Mouse (Mus musculus) cerebellum, adult 18-20 months (tissue): ENCODE measurements around the gene Ccdc187.
A peak's percentile ranks its signal among the peaks of the same experiment; 100 is the strongest.

Experiments
- DNase-seq, 2 experiments: peaks; one replicate each; pipeline ENCODE4 v3.0.0; 2021

The Ccdc187 gene

DNA sequence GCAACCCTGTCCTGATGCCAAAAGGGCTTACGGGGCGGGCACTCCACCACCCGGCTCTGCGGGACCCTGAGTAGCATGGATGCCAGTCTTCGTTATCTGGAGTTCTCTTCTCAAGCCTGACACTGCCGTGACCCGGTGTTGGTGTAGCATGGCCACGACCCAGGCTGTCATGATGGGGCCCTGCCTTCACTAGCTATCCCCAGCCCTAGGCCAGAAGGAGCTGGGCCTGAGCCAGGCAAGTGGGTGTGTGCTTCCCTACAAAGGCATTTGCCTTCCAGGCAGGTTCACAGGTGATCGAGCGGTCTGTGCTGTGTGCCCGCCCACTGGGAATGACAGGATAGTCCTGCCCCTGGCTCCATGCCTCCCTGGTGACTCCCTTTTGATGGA, 21.6 kb upstream of the Ccdc187 start:
- peak; percentile 86 to 89 for DNase-seq

DNA sequence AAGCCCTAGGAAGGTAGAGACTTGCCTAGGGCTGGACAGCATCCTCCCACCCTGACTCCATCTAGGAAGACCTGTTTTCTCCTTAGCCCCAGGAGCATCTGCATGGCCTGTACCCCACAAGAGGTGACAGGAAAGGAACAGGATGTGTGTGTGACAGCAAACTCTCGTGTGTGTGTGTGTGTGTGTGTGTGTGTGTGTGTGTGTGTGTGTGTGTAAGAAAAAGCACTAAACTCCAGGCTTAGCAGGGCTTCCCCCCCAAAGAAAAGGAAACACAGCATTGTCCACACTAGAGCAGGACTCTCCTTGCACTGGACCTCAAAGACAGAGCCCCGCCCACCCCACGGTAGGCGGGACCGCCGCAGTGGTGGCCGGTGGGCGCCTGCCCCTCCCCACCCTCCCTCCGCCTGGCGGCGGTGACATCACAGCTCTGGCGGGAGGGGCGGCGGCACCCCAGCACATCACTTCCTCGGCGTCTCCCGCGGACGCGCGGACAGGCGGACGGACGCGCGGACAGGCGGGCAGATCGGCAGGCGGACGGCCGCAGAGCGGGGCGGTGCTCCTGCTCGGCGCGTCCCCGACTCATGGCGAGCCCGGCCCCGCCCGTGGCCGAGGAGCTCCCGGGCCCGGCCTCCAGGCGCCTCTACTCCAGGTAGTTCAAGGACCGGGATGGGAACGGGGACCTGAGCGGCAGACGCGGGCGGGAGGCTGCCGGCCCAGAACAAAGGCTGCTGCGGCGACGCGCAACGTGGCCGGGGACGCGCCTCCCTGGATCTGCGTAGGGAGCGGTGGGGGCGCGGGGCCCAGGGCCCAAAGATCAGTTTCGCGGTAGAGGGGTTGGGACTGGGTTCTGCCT, 20.9 kb upstream of the Ccdc187 start, which contains the start of gene Gpsm1:
Gpsm1 (plus strand) TSS at position 444 of the 853 bp plus-strand sequence.
- peak; percentile 78 to 87 for DNase-seq

DNA sequence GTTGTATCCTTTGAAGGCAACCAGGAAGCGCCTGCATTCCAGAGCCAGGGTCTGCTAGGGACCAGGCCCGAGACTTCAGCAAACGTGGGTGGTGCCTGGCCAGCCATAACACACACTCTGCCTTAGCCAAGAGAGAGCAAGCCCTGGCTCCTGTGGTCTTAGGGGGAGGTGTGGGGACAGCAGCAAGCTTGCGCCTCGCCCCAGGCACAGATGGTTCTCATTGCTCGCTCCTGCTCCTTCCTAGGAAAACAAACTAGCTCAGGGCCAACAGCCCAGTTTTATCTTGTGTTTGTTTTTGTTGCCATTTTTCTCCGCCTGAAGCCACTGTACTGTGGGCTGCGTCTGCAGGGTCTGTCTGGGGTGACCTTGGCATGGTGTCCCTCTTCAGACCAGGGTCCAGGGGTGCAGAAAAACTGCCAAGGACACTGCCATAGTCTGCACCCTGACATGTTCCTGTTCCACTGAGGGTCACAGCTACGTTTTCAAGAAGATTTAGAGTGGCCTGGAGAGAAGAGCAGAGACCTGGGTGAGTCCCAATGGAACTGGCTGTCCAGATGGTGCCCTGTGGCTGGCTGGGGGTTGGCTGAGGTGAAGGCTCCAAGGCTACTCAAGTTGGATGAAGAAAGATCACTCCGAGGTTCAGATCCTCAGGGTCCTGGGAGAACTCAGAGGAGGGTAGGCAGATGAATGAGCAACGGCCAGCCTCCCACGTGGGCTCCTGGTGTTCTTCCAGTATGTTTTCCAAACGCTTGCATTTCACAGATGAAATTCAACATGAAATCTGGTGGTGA, 20.1 kb upstream of the Ccdc187 start:
- DNase-seq = peak; percentile 85 to 93

DNA sequence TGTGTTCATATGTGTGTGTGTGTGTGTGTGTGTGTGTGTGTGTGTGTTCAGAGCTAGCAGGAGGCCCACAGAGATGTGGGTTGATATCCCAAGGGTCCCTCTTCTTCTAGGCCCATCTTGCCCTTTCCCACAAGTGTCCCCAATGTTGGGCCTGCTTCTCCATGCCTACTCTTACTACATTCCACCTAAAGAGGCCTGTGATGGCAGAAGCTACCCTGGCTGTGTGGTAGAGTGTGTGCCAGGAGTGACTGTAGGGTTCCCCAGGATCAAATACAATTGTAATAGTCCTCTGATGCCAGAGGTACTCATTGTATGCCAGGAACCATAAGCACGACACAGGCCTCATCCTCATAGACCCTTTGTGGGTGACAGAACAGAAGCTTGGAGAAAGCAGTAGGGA, 19.0 kb upstream of the Ccdc187 start:
- peak in 1 of 2 experiments; percentile 24 for DNase-seq

DNA sequence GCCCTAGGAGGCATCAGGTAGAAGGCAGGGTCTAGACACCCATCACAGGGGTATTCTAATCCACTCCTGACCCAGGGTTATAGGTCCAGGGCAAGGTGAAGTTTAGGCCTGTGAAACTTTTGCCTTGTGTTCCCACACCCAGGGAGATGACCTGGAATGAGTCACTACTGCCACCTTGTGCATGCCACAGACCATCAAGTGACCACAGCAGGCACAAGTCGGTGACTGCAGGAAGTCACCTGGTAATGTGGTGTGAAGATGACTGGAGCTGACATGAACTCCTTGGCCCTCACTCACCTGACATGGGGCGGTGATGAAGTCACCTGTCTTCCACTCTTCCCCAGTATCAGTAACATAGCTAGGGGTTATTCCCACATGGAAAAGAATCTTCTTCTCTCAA, 18.5 kb upstream of the Ccdc187 start:
- DNase-seq = peak; percentile 53 to 68

DNA sequence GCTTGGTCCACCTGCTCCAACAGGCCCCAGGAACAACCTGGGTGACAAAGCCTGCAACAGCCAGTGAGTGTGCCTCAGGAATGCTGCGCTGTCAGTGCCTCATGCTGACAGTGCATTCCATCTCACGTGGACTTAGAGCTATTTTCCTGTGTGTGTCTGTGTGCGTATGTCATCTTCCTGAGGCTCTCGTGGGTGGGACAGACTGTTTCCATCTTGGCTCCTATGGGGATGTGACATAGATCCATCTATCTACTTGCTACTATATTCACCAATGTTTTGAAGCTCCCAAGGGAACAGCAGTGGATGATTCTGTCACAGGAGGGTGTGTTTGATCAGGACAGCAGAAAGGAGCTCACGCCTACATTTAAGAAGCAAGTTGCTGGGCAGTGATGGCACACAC, 17.6 kb upstream of the Ccdc187 start:
- peak; percentile 20 to 25 for DNase-seq

DNA sequence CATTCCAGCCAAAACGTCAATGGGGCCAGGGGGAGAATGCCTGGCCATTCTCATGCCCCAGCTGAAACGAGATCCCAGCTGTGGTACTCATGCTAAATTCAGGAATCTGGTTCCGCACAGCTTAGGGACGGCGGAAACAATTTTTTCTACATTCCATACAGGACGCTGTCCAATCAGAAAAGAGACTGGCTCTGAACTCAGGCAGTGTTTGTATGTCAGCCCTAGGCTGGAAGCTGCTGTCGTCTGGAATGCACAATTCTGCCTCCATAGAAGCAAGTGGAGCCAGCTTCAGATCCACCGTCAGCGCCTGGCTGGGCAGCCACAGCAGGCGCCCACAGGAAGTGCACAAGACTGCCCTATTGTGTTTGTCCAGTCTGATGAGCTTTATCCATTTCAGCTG, 15.4 kb upstream of the Ccdc187 start:
- no peak for DNase-seq

DNA sequence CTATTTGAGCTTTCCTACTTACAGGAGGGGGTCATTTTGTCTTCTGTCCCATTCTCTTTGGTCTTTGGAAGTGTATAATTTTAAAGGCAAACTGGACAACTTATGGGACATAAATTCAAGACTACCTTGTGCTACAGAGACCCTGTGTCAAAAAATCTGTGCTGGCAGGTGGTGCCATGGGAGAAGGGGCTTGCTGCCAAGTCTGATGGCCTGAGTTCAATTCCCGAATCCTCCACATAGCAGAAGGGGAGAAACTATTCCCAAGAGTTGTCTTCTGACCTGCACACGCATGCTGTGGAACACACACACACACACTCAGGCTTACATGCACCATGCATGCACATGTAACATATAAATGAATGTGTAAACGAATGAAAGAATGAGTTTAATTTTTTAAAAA, 12.3 kb upstream of the Ccdc187 start:
- no peak for DNase-seq

DNA sequence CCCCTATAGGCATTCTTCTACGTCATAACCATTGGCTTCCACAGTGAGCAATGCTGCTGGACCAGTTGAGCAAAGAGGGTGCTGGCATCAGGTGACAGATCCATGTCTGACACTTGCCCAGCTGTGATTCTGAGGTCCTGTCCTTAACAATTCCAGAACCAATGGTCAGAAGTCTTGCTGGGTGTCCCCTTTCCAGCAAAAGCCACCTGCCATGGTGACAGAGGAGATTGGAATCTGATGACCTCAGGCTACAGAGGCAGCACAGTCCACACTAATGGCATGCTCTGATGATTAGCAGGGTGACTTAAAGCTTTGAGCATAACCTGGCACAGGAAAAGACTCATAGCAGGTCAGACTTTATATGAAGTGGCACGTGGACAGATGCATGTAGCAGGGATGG, 11.2 kb upstream of the Ccdc187 start:
- no peak for DNase-seq

DNA sequence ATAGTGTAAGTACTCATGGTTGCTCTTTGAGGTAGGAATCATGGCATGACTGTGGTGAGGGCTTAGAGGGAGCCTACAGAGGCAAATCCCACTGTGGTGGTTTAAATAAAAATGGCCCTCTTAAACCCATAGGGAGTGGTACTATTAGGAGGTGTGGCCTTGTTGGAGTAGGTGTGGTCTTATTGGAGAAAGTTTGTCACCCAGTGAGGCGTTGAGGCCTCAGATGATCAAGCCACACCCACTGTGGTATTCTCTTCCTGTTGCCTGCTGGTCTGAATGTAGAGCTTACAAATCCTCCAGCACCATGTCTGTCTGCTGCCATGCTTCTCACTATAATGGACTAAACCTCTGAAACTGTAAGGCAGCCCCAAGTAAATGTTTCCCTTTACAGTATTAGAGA, 10.4 kb upstream of the Ccdc187 start:
- DNase-seq = no peak

DNA sequence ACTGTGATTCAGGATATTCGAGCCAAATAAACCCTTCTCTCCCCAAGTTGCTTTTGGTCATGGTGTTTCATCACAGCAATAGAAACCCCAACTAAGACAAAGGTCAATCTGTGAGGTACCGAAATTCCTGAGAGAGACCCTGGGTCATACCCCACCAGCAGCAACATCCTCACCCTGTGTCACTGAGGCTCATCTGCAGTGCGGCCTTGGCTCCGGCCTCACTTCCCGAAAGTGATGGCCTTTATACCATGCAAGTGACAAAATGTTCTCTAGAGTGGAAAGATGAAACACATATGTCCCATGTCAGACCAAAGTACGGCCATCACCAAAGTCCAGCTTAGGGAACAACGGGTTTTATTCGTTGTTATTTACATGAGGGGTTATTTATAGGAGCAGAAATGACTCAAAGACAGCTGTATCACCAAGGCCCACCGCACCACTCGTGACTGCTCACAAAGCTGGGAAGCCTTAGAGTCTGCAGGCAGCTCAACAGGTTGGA, 7.7 kb upstream of the Ccdc187 start:
- DNase-seq = no peak

DNA sequence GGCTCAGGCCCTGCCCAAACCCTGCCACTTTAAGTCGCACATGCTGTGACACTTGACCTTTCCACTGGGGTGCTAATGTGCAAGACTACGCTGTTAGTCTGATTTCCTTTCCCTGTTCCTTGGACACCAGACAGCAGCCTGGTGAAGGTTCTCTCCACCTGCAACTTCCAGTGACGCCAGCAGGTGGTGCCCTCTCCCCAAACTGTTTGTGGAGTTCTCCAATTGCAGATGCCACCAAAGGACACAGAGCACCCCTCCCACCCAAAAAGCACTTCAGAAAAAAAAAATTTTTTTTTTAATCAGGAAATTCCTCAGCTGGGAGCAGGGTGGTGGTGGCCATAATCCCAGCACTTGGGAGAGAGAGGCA, 6.4 kb upstream of the Ccdc187 start:
- peak; percentile 94 to 95 for DNase-seq

DNA sequence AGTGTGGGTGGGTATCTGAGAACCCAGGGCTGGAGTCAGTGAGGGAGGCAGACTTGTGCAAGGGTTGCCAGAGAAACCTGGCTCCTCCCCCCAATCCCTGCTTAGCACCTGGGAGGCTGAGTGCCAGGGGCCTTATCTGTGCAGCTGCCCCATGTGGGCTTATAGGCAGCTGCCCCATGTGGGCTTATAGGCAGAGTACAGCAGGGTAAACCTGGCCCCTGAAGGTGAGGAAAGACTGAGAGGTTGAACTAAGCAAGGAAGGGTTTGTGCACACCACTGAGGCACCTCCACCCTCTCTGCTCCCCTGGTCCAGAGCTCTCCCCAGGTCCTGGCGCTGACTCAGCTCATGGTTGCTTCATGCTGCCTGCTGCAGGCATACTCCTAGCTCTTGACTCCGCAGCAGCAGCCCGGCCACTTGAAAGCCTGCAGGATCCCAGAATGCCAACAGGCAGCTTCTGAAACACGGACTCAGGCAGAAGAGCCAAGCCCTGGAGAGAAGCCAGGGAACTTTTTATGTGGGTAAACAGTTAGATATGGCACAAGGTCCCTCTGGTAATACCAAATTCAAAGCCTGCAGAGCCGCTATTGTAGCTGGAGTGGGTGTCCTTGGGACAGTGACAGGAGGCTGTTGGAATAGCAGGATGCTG, 5.9 kb upstream of the Ccdc187 start:
- peak; percentile 53 to 65 for DNase-seq

DNA sequence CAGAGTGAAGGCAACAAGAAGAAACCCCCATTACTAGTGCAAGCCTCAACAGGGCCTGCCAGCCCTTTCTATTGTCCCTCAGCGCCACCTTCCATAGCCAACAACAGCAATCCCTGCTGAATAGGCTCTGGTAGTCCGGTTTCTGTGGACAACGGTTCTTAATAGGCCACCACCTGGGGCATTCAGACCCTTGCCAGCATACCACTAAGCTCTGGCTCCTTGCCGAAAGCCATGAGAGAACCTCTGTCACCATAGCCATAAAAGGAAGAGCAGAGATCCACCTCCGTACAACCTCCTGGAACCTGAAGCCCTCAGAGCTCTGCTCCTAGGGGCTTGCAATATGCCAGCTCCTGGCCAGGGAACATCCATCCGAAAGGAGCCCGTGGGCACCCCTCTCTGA, 5.0 kb upstream of the Ccdc187 start:
- DNase-seq = peak; percentile 62 to 73

DNA sequence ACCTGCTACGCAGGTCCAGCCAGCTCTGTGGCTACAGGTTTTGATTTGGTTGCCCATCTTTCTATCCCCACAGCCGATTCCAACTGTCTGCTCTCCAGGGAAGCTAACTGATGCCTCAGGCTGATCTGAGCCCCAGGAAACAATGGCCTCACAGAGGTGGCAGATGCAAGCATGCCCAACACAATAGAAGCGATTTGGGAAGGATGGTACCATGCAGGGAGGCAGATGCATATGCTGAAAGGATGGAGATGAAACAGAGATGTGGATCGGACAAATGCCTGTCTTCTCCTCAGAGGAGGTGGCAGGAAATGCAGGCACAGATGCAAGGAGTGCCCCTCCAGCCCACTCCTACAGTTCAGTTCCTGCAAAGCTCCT, 4.5 kb upstream of the Ccdc187 start:
- DNase-seq = no peak

DNA sequence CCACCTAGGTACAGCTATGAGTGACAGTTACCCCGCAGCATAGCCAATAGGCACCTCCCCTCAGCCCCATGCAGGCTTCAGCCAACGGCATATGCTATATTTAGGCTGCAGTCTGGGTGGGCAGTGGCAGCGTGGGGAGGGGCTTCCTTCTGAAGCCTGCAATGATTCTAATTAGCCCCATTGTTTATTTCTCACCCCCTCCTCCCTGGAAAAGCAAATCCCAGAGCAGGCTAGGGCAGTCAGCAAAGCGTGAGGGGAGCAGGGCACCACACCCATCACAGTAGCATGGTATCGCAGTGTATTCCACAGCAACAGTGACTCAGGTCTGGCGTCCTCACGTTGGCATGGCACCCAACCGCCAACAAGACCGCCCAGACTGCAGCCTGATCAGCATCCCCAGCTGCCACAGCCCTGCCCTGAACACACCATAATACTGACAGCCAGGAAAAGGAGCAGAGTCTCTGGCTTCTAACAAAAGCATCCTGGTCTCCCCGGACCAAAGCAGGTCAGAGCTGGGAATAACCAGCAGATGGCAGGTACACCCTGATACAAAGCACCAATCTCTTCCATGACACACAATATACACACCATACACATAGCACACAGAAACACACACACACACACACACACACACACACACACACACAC, 4.0 kb upstream of the Ccdc187 start:
- DNase-seq = peak; percentile 55 to 57

DNA sequence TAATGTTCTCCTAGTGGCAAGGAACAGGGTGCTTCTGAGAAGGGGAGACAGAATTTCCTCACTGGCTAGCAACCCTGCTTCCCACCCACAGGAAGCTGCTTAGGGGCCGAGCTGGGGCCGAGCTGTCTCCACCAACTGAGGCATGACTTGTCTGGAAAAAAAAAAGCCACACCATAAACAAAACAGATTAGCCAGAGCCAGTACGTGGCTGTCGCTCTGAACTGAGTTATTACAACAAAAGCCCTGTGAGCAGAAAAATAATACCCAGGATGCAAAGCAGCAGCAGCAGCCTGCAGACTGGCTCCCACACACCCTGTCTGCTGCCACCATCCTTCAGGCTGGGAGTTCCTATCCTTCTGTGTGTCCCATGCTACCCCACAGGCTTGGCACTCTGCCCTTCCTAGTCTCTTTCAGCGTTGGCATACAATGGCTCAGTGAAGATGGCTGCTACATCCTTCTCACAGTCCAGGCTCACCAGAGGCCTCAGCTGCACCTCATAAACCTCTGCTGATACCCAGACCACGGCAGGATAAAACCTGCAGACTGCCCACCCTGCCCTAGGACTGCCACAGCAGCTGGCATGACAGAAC, 2.3 kb upstream of the Ccdc187 start:
- DNase-seq = peak; percentile 44 to 49

DNA sequence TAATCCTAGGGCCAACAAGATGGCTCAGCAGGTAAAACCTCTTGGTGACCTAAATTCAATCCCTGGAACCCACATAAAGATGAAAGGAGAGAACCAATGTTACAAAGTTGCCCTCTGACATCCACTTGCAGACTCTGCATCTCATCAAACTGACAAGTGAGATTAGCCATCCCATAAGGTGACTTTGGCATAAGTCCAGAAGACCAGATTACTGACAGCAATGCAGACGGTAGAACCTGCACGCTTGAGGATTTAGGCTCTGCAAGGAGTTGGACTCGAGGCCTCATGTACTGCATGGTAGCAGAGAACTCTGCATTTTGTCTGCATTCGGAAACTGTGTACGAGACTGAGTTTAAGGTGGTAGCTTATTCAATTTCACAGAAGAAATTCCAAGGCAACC, 4.2 kb downstream of the Ccdc187 start:
- DNase-seq = no peak

DNA sequence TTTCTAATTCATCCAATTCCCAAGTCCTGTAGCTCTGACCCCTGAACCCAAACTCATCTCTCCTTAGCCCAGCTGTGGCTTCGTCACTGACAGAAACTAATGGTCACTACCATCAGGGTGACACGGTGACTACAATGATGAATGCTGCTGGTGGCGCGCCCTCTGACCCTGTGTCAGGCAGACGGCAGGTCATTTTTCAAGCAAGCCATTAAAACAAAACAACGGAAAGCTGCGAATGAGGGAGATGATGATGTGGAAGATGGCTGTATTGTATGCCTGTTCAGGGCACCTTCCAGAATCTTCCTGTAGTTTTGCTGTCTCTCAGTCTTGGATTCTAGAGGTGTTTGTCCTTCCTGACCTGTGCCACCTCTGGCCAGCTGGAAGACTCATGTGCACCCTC, 8.0 kb downstream of the Ccdc187 start:
- no peak for DNase-seq

DNA sequence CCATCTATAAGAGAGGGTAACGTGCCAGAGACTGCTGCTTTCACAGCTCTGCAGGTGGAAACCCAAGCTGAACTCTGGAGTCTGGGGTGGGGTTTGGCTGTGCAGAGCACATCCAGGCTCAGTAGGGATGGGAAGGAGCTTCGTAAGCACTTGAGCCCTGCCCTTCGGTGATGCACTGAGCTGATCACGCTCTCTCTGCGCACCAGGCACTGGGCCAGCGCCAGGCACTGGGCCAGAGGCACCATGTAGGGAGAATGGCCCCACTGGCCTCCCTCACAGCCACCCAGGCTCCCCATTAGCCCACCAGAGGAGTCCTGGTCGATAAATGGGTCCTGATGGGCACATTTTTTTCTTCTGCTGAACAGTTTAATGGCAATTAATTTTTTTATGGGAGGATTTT, 8.6 kb downstream of the Ccdc187 start:
- no peak for DNase-seq

DNA sequence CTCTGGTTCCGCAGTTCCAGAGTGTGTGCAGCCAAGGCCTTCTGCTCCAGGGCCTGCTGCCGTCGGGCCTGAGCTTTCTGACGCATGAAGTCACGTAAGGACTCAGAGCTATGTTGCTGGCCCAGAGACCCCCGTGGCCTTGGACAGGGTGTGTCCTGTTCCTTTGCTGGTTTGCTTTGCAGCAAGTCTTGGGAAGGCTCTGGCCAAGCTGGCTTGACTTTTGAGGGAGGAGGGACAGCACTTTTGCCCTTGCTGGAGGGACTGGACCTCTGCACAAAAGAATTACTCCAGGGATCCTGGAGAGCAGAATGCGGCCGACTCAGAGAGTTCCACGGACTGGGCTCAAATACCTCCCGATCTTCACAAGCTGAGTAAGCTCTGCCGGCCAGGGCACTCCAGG, 13.8 kb downstream of the Ccdc187 start:
- no peak for DNase-seq

DNA sequence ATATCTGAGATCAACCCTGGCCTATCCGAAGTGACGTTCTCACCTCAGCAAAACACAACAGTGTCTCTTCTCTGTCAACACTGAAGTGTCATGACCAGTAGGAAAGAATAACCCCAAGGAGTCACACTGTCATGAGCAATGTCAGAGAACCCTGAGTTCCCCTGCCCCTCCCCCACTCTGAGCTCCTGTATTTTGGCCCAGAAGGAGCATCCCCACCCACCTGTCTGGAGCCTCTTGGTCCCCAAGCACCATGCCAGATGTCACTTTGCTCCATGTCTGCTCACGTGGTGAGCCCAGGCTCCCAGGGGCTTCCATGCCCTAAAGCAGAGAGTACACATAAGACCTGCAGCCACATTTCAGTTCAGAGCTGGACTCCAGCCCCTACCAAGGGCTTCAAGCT, 14.6 kb downstream of the Ccdc187 start:
- no peak for DNase-seq

DNA sequence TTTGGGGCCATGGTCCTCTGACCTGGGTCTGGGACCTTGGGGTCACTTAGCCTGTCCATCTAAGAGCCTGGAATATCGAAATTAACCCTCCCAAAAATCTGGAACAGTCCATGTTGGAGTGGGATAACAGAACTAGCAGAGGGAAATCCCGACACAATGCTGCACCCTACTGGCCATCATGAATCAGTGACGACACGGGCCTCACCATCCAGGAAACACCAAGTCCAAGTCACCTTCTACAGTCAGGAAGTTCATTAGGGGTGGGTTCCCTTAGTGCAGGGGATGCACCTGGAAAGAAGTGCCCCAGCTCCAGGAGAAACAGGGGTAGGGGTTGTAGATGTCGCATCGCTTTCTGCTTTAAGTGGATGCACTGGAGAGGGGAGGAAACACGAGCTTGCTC, 20.7 kb downstream of the Ccdc187 start:
- peak; percentile 74 to 80 for DNase-seq
